Mouse (Mus musculus): ENCODE data around the gene Trp53bp1.

- TF ChIP-seq POLR2A (IDR thresholded peaks at IDR 0.05; ENCODE audit: low read depth, low read length) (no peak), CTCF (IDR thresholded peaks at IDR 0.05; ENCODE audit: extremely low read depth, insufficient read depth, insufficient read length, insufficient replicate concordance) (no peak)
Measured at GRCm38 (mm10) chr2:121294182-121294581, 23.0 kb upstream of the Trp53bp1 start.
